Mouse (Mus musculus): Measurements from ENCODE around the gene Sympk. TPM values are rescaled to one million over a fixed set of nuclear protein-coding genes. Genes with fewer than 3 reads are reported as not detected.

Gene Sympk
- polyA plus RNA-seq, 1 experiment = 90.3 TPM

DNA sequence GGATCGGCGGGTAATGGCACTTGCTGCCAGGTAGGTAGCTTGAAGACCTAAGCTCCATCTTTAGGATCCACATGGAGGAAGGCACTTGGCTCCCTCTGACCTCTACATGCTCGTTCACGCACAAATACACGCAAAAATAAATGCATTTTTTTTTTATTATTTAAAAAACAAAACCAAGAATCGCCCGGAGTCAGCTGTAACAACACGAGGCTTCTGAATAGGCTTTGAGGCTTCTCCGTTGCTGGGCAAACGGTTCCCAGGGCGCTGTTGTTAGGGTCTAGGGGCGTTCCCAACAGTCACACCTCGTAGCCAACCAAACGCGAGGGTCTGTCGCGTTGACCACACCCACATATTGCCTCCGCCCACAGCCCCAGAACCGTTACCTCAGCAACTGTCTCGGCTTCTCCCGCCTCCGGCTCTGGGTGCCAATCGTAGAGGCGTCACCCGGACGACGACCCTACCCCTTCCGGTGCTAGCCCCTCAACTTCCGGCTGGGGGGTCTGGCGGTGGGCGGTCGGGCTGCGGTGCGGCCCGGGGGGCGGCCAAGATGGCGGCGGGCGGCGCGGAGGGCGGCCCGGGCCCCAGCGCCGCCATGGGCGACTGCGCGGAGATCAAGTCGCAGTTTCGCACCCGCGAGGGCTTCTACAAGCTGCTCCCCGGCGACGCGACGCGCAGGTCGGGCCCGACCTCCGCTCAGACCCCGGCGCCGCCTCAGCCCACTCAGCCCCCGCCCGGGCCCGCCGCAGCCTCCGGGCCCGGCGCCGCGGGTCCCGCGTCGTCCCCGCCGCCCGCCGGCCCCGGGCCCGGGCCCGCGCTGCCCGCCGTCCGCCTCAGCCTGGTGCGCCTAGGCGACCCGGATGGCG, 51.8 kb downstream of the Sympk start, which contains the start of gene Dmwd:
Dmwd (plus strand) TSS at position 505 of the 863 bp plus-strand sequence.
- Histone ChIP-seq H3K4me2 (ENCODE audit: low read depth) (peak within 1 kb of the TSS; percentile 93), H3K4me3 (peak within 1 kb of the TSS; percentile 49), H3K36me3 (ENCODE audit: control insufficient read depth, insufficient read depth) (no peaks in the 10 kb centered on the region), H3K79me2 (ENCODE audit: control insufficient read depth, insufficient read depth) (peaks cover 31% of the 10 kb centered on the region), H3ac (ENCODE audit: control insufficient read depth, insufficient read length) (peak within 1 kb of the TSS; percentile 62), H3K27me3 (ENCODE audit: control insufficient read depth, insufficient read depth, insufficient read length) (no peaks in the 10 kb centered on the region)
- TF ChIP-seq POLR2A (IDR thresholded peaks at IDR 0.05; ENCODE audit: insufficient read length, low read depth) (peak; percentile 35), POLR2AphosphoS2 (IDR thresholded peaks at IDR 0.05; ENCODE audit: insufficient read length, low read depth) (no peak)

DNA sequence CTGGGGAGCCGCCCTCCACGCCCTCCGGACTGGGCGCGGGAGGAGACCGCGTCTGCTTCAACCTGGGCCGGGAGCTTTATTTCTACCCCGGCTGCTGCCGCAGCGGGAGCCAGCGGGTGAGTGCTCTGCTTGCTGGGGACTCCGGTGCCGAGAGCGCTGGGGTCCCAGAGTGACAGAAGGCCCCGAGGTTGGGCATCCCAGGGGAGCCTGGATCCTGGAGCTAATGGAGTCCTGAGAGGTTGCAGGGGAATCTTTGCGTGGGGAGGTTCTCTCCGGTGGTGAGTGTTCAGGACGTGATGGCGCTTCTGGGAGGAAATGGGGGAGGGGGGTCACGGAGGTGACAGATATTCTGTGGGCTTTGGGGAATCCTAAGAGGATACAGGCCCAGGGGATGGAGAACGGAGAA, 52.4 kb downstream of the Sympk start:
- Histone ChIP-seq H3K27me3 (ENCODE audit: control insufficient read depth, insufficient read depth, insufficient read length) (no peaks in the 10 kb centered on the region), H3ac (ENCODE audit: control insufficient read depth, insufficient read length) (peak overlapping the region; percentile 62), H3K36me3 (ENCODE audit: control insufficient read depth, insufficient read depth) (no peaks in the 10 kb centered on the region), H3K4me2 (ENCODE audit: low read depth) (peak overlapping the region; percentile 93), H3K4me3 (peak overlapping the region; percentile 49), H3K79me2 (ENCODE audit: control insufficient read depth, insufficient read depth) (peaks cover 38% of the 10 kb centered on the region)
- TF ChIP-seq USF1 (IDR thresholded peaks at IDR 0.05; ENCODE audit: low read depth) (no peak), POLR2AphosphoS2 (IDR thresholded peaks at IDR 0.05; ENCODE audit: insufficient read length, low read depth) (no peak), REST (IDR thresholded peaks at IDR 0.05; ENCODE audit: insufficient read depth, insufficient read length) (no peak), E2F4 (IDR thresholded peaks at IDR 0.05; ENCODE audit: insufficient read depth) (no peak), MYOG (IDR thresholded peaks at IDR 0.05; ENCODE audit: control insufficient read depth in 1 of 3, insufficient read depth in 1 of 3, insufficient read length in 2 of 3, low read depth in 2 of 3) (no peak), POLR2A (IDR thresholded peaks at IDR 0.05; ENCODE audit: insufficient read length, low read depth) (no peak), TCF12 (IDR thresholded peaks at IDR 0.05; ENCODE audit: insufficient read depth, poor library complexity, severe bottlenecking) (no peak), MYOD1 (IDR thresholded peaks at IDR 0.05; ENCODE audit: control insufficient read depth in 1 of 3, insufficient read length in 2 of 3, low read depth in 2 of 3) (no peak), CEBPB (IDR thresholded peaks at IDR 0.05; ENCODE audit: insufficient read depth, poor library complexity, severe bottlenecking) (no peak), MAX (IDR thresholded peaks at IDR 0.05; ENCODE audit: low read depth) (no peak), SRF (IDR thresholded peaks at IDR 0.05; ENCODE audit: control insufficient read depth, insufficient read length, low read depth) (no peak), TCF3 (IDR thresholded peaks at IDR 0.05; ENCODE audit: insufficient read length, low read depth) (no peak)

DNA sequence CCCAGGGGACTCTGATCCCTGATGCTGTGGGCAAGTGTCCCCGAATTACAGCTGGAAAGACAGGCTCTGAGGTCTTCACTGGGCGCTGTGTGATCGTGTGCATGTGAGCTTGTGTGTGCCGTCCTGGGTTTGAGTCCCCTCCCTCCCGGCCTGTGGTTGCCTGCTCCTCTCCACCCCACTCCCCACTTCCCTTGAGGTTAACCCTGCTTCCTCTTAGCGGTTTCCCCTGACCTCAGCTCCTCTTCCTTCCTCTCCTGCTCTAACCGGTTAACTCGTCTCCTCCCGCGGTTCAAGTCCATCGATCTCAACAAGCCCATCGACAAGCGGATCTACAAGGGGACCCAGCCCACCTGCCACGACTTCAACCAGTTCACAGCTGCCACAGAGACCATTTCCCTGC, 53.6 kb downstream of the Sympk start:
- no peak for TF ChIP-seq TCF3 (IDR thresholded peaks at IDR 0.05; ENCODE audit: insufficient read length, low read depth)
- no peak for TF ChIP-seq MYOD1 (IDR thresholded peaks at IDR 0.05; ENCODE audit: control insufficient read depth in 1 of 3, insufficient read length in 2 of 3, low read depth in 2 of 3)
- TF ChIP-seq REST (IDR thresholded peaks at IDR 0.05; ENCODE audit: insufficient read depth, insufficient read length) = no peak
- TF ChIP-seq POLR2AphosphoS2 (IDR thresholded peaks at IDR 0.05; ENCODE audit: insufficient read length, low read depth) = no peak
- TF ChIP-seq POLR2A (IDR thresholded peaks at IDR 0.05; ENCODE audit: insufficient read length, low read depth) = no peak
- TF ChIP-seq USF1 (IDR thresholded peaks at IDR 0.05; ENCODE audit: low read depth) = no peak
- TF ChIP-seq MYOG (IDR thresholded peaks at IDR 0.05; ENCODE audit: control insufficient read depth in 1 of 3, insufficient read depth in 1 of 3, insufficient read length in 2 of 3, low read depth in 2 of 3) = no peak
- no peak for TF ChIP-seq E2F4 (IDR thresholded peaks at IDR 0.05; ENCODE audit: insufficient read depth)
- TF ChIP-seq CEBPB (IDR thresholded peaks at IDR 0.05; ENCODE audit: insufficient read depth, poor library complexity, severe bottlenecking) = no peak
- TF ChIP-seq TCF12 (IDR thresholded peaks at IDR 0.05; ENCODE audit: insufficient read depth, poor library complexity, severe bottlenecking) = no peak
- TF ChIP-seq MAX (IDR thresholded peaks at IDR 0.05; ENCODE audit: low read depth) = no peak
- TF ChIP-seq SRF (IDR thresholded peaks at IDR 0.05; ENCODE audit: control insufficient read depth, insufficient read length, low read depth) = no peak
- H3K36me3 ChIP-seq (ENCODE audit: control insufficient read depth, insufficient read depth) = no peaks in the 10 kb centered on the region

DNA sequence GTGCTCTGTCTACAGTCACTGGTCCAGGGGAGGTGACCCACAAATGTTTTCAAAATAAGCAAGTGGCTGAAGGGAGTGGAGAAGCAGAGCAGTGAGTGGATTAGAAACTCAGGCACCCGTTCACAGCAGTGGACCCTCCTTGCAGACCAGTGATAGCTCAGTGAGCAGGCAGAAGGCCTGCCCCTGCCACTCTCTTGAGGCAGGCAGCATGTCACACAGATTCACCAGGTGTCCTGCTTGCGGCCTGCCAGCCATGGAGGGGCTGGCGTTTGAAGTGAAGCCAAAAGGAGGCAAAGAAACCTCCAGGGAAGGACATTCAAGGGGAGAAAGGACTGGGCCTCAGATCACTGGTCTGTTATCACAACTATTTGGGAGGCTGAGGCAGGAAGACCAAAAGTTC, 54.6 kb downstream of the Sympk start:
- Histone ChIP-seq H3K4me2 (ENCODE audit: low read depth) (no peak overlapping the region), H3ac (ENCODE audit: control insufficient read depth, insufficient read length) (no peak overlapping the region), H3K79me2 (ENCODE audit: control insufficient read depth, insufficient read depth) (peaks cover 41% of the 10 kb centered on the region), H3K4me3 (no peak overlapping the region), H3K27me3 (ENCODE audit: control insufficient read depth, insufficient read depth, insufficient read length) (no peaks in the 10 kb centered on the region), H3K36me3 (ENCODE audit: control insufficient read depth, insufficient read depth) (no peaks in the 10 kb centered on the region)
- TF ChIP-seq TCF12 (IDR thresholded peaks at IDR 0.05; ENCODE audit: insufficient read depth, poor library complexity, severe bottlenecking) (no peak), MYOD1 (IDR thresholded peaks at IDR 0.05; ENCODE audit: control insufficient read depth in 1 of 3, insufficient read length in 2 of 3, low read depth in 2 of 3) (no peak), TCF3 (IDR thresholded peaks at IDR 0.05; ENCODE audit: insufficient read length, low read depth) (no peak), REST (IDR thresholded peaks at IDR 0.05; ENCODE audit: insufficient read depth, insufficient read length) (no peak), POLR2AphosphoS2 (IDR thresholded peaks at IDR 0.05; ENCODE audit: insufficient read length, low read depth) (no peak), POLR2A (IDR thresholded peaks at IDR 0.05; ENCODE audit: insufficient read length, low read depth) (no peak)

More for the DNA sequence above, 53.6 kb downstream of the Sympk start:
- H3K27me3 ChIP-seq (ENCODE audit: control insufficient read depth, insufficient read depth, insufficient read length) = no peaks in the 10 kb centered on the region
- H3ac ChIP-seq (ENCODE audit: control insufficient read depth, insufficient read length) = no peak overlapping the region
- H3K79me2 ChIP-seq (ENCODE audit: control insufficient read depth, insufficient read depth) = peaks cover 41% of the 10 kb centered on the region
- peak overlapping the region; percentile 93 for H3K4me2 ChIP-seq (ENCODE audit: low read depth)
- H3K4me3 ChIP-seq = peak overlapping the region; percentile 49

DNA sequence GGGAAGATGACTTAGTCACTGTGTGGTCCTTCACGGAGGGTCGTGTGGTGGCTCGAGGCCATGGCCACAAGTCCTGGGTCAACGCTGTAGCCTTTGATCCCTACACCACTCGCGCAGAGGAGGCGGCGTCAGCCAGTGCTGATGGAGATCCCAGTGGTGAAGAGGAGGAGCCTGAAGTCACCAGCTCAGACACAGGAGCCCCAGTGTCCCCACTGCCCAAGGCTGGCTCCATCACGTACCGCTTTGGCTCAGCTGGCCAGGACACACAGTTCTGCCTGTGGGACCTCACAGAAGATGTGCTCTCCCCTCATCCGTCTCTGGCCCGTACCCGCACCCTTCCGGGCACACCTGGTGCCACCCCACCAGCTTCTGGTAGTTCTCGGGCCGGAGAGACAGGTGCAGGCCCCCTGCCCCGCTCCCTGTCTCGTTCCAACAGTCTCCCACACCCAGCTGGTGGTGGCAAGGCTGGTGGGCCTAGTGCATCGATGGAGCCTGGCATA, 56.3 kb downstream of the Sympk start:
- Histone ChIP-seq H3K4me3 (no peak overlapping the region), H3ac (ENCODE audit: control insufficient read depth, insufficient read length) (no peak overlapping the region), H3K4me2 (ENCODE audit: low read depth) (no peak overlapping the region), H3K36me3 (ENCODE audit: control insufficient read depth, insufficient read depth) (no peaks in the 10 kb centered on the region), H3K79me2 (ENCODE audit: control insufficient read depth, insufficient read depth) (peaks cover 38% of the 10 kb centered on the region), H3K27me3 (ENCODE audit: control insufficient read depth, insufficient read depth, insufficient read length) (no peaks in the 10 kb centered on the region)
- TF ChIP-seq TCF12 (IDR thresholded peaks at IDR 0.05; ENCODE audit: insufficient read depth, poor library complexity, severe bottlenecking) (no peak), POLR2A (IDR thresholded peaks at IDR 0.05; ENCODE audit: insufficient read length, low read depth) (no peak), TCF3 (IDR thresholded peaks at IDR 0.05; ENCODE audit: insufficient read length, low read depth) (no peak), POLR2AphosphoS2 (IDR thresholded peaks at IDR 0.05; ENCODE audit: insufficient read length, low read depth) (no peak), CEBPB (IDR thresholded peaks at IDR 0.05; ENCODE audit: insufficient read depth, poor library complexity, severe bottlenecking) (no peak), MYOG (IDR thresholded peaks at IDR 0.05; ENCODE audit: control insufficient read depth in 1 of 3, insufficient read depth in 1 of 3, insufficient read length in 2 of 3, low read depth in 2 of 3) (no peak), E2F4 (IDR thresholded peaks at IDR 0.05; ENCODE audit: insufficient read depth) (no peak)
